Mouse (Mus musculus): ENCODE measurements around the gene Fkbp9. TPM values are rescaled to one million over a fixed set of nuclear protein-coding genes. Genes with fewer than 3 reads are reported as not detected.
"Not testable (repeated sequence)": the region's sequence is repeated elsewhere in the genome, so short reads cannot be mapped to it uniquely, and the experiment has no call there.

The Fkbp9 gene
- total RNA-seq, 2 experiments from 2014 or later: 26.7 to 29.0 TPM

DNA sequence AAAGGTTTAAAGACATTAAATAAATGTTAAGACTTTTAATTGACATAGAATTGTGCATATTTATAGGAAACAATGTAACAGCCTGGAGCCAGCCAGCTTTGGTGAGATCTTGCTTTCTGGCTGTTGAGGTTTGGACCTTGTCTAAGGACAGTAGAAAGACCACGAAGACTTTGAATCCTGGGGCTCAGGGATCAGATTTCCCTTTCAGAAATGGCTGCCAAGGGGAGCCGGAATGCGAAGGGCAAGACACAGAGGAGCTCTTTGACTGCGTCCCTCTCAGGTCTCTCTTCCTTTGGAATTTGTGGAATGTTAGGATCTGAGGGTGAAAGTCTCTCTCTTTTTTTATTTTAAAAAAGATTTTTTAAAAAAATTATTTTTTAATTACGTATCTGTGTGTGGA lies 2.9 kb downstream of the Fkbp9 start:
- intact Hi-C loops (cut with DNase I): no loop called here
- DNase-seq (ENCODE audit: low spot score in 2 of 2): no peak

DNA sequence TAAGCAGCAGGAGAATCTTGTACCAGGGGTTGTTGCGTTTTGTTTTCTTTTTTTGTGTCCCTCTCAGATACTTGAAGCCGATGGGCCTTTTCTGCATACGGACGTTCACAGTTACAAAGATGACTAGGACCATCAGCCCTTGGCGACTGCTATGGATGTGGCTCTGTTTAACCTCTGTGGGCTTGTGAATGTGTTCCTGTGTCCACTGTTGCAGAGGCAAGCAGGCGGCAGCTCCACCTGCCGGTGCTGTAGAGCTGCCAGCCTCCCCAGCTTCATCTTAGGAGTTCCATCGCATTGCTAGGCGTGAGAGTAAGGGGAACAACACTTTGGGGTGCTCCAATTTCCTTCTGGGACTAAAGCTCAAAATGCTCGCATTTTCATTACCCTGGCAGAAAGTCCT lies 3.7 kb downstream of the Fkbp9 start:
- no peak for DNase-seq (ENCODE audit: low spot score in 2 of 2)
- intact Hi-C loops (cut with DNase I): no loop called here

DNA sequence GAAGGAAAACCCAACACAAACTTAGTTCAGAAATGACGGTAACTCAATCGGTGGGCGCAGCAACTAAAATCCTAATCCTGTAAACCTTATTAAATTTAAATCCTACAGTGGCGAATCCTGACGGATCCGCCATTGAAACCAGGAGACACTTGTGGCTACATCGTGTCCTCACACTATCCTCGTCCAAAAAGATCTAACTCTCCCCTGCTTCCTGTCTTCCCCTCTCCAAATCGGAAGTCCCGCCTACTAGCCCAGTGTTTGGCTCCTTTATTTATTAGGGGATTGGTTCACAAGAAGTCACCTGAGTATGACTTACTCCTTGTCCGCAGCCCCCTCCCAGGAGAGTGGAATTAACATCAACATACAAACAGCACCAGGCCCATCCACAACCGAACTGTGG lies 5.3 kb downstream of the Fkbp9 start:
- no peak for DNase-seq (ENCODE audit: low spot score in 2 of 2)
- intact Hi-C loops (cut with DNase I): no loop called here

DNA sequence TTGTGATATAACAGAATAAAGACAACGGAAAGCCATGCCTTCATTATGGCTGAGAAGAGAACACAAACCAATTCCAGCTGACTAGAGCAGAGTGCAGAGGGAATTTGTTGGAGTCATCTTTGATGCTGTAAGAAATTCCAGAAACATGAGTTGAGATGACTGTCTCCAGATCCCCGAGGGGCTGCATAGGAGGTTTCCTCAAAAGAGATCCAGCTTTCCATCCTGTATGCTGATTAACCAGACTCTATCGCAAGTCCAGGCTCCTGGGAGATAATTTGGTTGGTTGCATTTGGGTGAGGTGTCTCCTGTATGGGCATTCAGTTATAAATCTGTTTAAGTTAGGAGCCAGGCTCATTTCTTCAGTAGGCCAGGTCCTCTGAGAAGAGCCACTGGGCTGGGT lies 5.8 kb downstream of the Fkbp9 start:
- no peak for DNase-seq (ENCODE audit: low spot score in 2 of 2)
- intact Hi-C loops (cut with DNase I): no loop called here

DNA sequence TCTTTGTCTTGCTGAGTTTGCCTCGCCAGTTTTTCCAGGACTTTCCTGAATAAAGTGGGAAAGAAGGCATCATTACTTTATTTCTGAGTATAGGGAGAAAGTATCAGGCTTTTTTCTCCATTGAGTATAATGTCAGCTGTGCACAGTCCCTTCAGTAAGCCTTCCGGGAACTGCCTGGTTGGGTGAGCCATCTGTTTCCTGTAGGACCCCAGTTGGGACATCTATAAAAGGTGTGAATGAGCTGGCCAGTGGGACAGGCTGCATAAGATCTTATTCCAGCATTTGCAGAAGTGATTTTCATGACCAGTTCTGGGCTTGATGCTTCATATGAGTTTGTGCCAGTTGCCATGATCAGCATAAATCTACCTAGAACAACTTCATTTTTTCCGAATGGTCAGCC lies 11.4 kb downstream of the Fkbp9 start:
- DNase-seq (ENCODE audit: low spot score in 2 of 2): no peak
- intact Hi-C loops (cut with DNase I): no loop called here

DNA sequence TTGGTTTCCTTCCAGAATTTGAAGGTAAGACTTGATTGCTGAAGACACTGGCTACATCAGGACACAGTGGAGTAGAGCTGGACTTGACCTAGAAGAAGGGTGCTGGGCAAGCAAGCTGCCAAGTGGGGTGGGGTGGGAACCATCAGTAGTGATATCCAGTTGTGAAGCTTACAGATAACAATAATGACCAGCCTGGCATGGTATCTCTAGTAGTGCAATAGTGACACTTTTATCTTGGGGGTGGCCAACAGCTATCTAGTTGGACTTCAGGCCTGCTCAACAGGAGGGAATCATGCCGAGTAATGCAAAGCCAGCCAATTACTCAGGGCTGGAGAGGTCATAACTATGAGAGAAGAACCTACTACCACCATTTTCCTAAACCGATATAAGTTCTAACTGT lies 12.5 kb downstream of the Fkbp9 start:
- DNase-seq (ENCODE audit: low spot score in 2 of 2): no peak
- intact Hi-C loops (cut with DNase I): no loop called here

DNA sequence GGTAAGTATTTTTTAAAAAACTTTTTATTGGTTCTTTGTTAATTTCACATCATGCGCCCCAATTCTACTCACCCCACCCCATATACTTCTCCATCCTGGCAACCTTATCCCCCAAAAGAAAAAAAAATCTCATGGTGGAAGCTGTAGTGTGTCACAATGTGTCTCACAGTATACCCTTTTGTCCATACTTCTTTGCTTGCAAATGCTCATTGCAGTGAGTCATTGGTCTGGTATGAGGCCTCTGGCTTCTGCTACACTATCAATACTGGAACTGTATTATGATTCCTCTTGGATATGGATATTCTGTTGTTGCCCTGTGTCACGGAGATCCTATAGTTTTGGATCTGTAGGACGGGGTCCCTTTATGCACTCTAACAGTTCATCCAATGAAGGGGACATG lies 17.1 kb downstream of the Fkbp9 start:
- no peak for DNase-seq (ENCODE audit: low spot score in 2 of 2)
- intact Hi-C loops (cut with DNase I): no loop called here

DNA sequence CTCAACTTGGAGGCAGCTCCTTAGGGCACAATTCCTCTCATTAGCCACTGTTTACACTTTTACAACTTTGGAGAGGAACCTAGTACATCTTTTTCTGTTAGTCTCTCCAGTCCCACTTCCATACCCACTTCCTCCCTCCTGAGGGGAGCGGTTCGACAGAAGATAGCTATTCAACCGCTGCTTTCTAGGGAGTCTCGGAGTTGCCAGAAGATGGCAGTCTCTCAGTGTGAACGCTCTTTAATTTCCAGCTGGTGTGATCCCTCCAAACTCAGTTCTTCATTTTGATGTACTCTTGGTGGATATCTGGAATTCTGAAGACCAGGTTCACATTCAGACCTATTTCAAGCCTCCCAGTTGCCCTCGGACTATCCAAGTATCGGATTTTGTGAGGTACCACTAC lies 18.5 kb downstream of the Fkbp9 start:
- DNase-seq (ENCODE audit: low spot score in 2 of 2): peak; percentile 8 to 10
- intact Hi-C loops (cut with DNase I): no loop called here

DNA sequence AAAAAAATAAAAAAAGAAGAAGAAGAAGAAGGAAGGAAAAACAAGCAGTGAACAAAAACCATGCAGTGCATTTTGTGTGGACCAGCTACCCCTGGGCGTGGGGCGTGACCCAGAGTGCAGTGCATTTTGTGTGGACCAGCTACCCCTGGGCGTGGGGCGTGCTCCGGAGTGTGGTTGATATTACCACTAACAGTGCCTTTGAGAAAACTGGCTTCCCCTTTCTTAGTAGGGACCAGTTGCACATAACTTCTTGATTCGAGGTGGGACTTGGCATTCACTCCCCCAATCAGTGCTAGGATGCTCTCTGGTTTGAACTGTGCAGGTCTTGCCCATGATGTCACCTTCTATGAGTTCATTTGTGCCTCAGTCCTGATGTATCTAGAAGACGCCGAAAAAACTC lies 22.9 kb downstream of the Fkbp9 start:
- intact Hi-C loops (cut with DNase I): no loop called here
- no peak for DNase-seq (ENCODE audit: low spot score in 2 of 2)

DNA sequence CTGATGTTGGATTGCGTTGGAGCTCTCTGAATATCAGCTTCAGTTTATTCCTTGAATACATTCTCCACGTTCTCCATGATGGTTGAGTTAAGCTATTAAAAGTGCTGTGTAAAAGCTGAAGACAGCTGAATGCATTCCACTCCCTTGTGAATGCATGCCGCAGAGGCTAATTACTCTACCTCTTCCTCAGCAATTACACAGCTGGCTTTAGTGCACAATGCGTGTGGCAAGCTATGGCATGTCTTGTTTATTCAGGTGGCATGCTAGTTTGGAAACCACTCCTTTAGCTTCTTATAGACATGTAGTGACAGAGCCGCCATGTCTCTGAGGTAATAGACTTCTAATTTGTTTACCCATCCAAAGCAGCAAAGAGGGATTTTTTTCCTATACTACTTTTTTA lies 24.9 kb downstream of the Fkbp9 start:
- DNase-seq (ENCODE audit: low spot score in 2 of 2): no peak
- intact Hi-C loops (cut with DNase I): no loop called here

DNA sequence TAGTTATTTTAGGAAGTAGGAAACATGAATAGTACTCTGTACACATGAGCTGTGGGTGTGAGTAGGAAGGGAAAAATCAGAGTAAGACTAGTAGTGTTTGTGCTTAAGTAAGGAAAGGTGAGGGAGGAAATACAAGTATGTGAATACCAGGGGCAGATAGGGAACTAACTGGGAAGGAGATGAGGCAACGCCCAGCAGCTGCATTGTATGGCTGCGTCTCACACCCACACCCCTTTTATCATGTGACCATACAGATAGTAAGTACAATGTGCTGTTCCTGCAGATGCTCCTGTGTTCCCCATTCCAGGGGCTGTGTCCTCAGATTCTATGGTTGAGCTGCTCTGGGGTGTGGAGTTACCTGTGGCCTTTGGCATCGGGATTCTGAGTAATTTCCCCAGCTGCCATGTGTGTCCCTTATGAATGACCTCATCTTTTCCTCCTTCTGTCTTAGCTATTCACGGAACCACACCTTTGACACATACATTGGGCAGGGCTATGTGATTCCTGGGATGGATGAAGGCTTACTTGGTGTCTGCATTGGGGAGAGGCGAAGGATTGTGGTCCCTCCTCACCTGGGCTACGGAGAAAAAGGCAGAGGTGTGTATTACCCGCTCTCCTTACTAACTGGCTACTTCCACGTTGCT lies 28.5 kb downstream of the Fkbp9 start:
- DNase-seq (ENCODE audit: low spot score in 2 of 2): no peak
- intact Hi-C loops (cut with DNase I): no loop called here

DNA sequence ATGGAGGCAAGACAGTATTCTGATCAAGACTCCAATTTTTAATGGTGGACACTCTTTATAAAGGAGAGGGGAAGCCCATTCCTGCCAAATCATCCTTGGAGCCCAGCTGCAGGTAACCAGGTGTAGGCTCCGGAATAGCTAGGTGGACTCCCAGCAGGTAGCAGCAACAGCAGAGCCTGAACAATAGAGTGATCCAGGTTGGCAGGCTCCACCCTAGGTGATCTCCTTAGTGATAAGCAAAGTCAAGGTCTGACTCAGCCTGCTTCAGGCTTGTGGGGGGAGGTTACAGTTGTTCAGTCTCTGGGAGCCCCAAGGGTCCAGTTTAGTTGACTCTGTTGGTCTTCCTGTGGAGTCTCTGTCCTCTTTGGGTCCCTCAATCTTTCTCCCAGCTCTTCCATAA lies 35.0 kb downstream of the Fkbp9 start:
- intact Hi-C loops (cut with DNase I); DNase-seq (ENCODE audit: low spot score in 2 of 2): not testable (repeated sequence)

DNA sequence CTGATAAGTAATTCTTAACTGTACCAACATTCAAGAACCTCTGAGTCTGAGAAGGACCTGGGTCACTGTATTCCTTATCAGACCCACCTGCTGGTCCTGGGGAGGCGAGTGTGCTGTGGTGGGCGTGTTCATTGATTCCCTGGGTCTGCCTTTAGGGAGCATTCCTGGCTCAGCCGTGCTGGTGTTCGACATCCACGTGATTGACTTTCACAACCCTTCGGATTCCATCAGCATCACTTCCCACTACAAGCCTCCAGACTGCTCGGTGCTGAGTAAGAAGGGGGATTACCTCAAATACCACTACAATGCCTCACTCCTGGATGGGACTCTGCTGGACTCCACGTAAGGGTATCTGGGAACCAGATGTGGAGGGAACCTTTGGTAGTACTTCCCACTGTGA lies 36.7 kb downstream of the Fkbp9 start:
- DNase-seq (ENCODE audit: low spot score in 2 of 2): no peak
- intact Hi-C loops (cut with DNase I): no loop called here

DNA sequence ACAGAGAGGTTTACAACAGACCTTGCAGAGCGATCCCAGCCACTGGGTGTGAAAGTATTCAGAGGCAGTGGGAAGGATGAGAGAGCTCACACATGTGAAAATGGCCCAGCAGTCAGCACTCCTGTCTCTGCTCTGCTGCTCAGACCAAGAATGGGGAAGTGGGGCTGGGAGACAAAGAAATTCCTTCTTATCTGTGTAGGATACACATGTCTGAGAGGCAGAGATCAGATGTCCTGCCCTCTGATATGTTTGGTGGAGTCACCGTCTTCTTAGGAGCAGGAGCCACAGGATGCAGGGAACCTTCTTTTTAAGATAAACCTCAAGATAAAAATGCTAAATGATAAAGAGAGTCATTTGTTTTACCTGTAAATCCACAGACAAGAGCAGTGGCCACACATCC lies 38.2 kb downstream of the Fkbp9 start:
- no peak for DNase-seq (ENCODE audit: low spot score in 2 of 2)
- intact Hi-C loops (cut with DNase I): no loop called here

DNA sequence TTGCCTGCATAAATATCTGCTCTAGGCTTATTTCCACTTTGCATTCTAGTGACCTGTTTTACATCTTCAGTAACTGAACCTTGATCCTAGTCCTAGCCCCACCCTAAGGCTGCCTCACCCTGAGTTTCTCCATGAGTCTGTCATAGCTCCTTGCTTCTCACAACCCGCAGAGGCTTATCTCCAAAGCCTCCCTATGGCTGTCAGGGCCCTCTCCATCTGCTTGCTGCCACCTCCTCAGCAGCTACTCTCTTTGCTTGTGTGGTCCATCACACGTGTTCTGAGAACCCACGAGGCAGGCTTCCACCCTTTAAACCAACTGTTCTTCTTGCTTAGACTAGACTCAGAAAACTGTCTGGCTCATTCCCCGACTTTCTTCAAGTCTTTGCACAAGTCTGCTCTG lies 45.0 kb downstream of the Fkbp9 start:
- DNase-seq (ENCODE audit: low spot score in 2 of 2): peak; percentile 32 to 35

DNA sequence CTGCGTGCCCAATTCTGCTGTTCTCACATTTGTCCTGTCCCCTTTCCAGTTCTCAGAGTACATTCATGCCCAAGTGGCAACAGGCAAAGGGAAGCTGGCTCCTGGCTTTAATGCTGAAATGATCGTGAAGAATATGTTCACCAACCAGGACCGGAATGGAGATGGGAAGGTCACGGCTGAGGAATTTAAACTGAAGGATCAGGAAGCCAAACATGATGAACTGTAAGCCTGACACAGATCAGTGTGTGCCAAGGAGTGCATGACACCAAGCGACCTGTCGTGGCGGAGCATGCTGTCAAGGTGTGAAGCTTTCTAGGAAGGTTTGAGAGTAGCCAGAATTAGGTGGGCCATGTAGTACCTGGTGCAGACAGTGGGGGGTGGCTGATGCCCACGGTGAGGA lies 46.1 kb downstream of the Fkbp9 start:
- intact Hi-C loops (cut with DNase I): no loop called here
- no peak for DNase-seq (ENCODE audit: low spot score in 2 of 2)

More for the DNA sequence above, 45.0 kb downstream of the Fkbp9 start:
- intact Hi-C loops (cut with DNase I): no loop called here

DNA sequence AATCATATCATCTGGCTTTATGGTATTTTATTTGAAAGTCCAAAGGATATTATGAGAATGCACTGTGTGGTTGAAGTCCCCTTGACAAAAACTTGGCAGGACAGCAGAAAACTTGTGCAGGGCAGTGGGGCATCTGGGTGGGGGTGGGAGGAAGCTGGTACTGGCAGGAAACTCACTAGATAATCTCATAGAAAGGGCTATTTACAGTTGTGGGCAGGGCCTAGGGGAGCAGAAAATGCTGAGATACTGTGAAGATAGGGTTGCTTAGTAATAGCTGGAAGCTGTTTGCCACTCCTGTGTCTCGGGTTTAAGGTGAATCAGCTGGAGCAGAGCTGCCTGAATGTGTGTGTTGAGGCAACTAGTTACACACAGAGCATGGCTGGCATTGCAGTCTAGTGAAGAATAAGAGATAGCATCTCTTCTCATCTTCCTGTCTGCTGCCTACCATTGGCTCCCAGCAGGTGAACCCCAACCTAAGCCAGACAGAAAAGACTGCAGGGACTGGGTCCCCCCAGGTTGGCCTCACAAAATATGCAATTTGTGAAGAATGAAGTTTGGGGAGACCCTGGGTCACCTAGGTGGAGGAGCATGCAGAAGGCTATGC lies 47.6 kb downstream of the Fkbp9 start:
- intact Hi-C loops (cut with DNase I): no loop called here
- DNase-seq (ENCODE audit: low spot score in 2 of 2): no peak

DNA sequence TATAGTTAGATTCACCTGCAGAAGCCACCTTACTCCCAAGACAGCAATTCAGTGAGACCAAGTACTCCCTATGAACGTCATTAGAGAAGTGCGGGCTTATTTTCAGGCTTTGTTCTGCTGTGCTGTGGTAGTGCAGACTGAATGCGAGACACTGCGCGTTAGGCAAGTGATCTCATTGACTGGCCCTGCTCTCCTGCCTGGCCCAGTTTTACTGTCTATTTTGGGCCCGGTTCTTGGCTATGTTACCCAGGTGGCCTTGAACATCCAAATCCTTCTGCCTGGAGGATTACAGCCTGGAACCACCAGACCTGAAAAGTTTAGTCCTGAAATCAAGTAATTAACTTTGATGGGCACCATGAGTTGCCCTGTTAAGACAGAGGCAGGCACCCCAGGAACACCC lies 56.7 kb downstream of the Fkbp9 start:
- no peak for DNase-seq (ENCODE audit: low spot score in 2 of 2)
- intact Hi-C loops (cut with DNase I): no loop called here

DNA sequence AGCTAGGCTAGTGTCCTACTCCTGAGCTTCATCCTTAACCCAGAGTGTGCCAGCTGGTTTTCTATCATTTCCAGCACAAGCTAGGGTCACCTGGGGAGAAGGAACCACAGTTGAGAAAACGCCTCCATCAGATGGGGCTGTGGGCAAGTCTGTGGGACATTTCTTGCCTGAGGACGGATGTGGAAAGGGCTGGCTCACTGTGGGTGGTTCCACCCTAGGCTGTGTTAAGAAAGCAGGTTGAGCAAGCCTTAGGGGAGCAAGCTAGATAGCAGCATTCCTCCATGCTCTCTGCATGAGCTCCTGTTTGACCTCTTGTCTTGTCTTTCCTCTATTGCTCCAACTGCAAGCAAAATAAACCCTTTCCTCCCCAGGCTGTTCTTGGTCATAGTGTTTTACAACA lies 58.9 kb downstream of the Fkbp9 start:
- intact Hi-C loops (cut with DNase I): no loop called here
- no peak for DNase-seq (ENCODE audit: low spot score in 2 of 2)

DNA sequence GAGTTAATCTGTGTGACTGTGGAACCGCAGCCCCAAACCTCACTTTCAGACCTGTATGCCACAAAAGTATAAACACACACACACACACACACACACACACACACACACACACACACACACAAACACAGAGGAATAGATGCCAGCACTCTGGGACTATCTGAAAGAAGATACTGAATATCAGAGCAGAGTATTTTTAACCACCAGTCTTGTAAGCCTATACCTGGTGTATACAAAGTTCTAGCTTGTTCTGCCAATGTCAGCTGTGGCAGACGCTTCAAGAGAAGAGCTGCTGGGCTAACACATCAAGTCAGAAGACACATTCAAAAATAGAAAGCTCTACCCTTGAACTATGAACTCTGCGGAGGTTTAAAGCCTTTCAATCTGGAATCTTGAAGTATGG lies 67.7 kb downstream of the Fkbp9 start:
- no peak for DNase-seq (ENCODE audit: low spot score in 2 of 2)
- intact Hi-C loops (cut with DNase I): no loop called here

DNA sequence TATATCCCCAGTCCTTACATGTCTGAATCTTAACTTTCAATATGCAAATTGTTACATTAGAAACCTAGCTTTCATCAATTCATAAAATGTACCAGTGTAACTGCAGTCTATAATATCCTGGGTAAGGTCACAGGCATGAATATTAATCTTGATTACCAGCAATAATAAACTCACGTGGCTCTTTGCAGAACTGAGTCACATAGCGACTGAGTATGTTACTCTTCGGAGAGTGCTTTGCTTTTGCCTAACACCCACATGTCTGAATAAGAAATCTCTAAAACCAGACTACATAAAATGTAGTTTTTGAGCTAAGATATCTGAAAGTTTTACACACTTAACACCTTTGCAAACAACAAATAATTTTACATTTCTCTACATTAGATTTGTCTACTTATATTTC lies 69.5 kb downstream of the Fkbp9 start:
- no peak for DNase-seq (ENCODE audit: low spot score in 2 of 2)
- intact Hi-C loops (cut with DNase I): no loop called here

DNA sequence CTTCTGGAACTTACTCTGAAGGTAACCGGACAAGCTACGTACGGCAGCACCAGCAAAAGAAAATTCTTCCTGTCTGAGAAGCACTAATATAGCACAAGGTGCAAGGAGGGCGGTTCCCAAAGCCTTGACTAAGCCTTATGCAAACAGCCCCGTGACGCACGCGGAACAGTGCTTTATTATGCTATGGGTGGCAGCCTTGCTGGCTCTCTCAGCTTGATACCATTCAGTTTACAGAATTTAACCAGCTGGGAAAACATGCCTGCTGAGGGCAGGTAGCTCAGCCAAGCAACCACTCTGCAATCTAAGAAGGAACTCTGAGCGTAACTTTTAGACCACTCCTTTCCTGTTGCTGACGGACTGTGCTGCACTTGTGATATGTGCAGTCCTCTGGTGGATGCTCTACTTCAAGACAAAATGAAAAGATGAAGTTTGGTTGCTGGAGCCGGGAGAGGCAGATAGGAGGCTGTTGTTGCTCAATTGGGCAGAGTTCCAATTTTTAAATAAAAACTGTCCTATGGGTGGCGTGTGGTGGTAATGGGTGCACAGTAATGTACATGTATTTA lies 70.0 kb downstream of the Fkbp9 start:
- intact Hi-C loops (cut with DNase I): no loop called here
- peak; percentile 43 to 55 for DNase-seq (ENCODE audit: low spot score in 2 of 2)
